Mouse (Mus musculus): ENCODE data around the gene Plcl2. TPM values are rescaled to one million over a fixed set of nuclear protein-coding genes. Genes with fewer than 3 reads are reported as not detected.
"Not testable (repeated sequence)": the region's sequence is repeated elsewhere in the genome, so short reads cannot be mapped to it uniquely, and the experiment has no call there.

Plcl2 gene
- polyA plus RNA-seq, 1 experiment from 2014 or later, result 6.7 TPM

- no peak overlapping the region for H3K9ac ChIP-seq (ENCODE audit: low read length)
- no peak overlapping the region for H3K4me3 ChIP-seq (ENCODE audit: low read depth, low read length)
- H3K4me2 ChIP-seq (ENCODE audit: low read length), result no peak overlapping the region
- DNase-seq (ENCODE audit: low spot score), result no peak
- H3K9me3 ChIP-seq (ENCODE audit: control insufficient read depth, low read length), result no peaks in the 10 kb centered on the region
- 75% methylated on average over 4 of the region's 4 CpGs for WGBS
- H3K4me1 ChIP-seq (replicated peaks; ENCODE audit: control insufficient read depth, insufficient read depth, low read length), result 0 out of 2 replicates have a peak, but pooled peaks cover 3% of the 10 kb centered on the region
- no peaks in the 10 kb centered on the region for H3K27me3 ChIP-seq (replicated peaks; ENCODE audit: control insufficient read depth, insufficient read depth, low read length)
- H3K27ac ChIP-seq (ENCODE audit: low read depth), result no peak overlapping the region
- H3K36me3 ChIP-seq (ENCODE audit: control insufficient read depth, insufficient read depth, low read length), result no peaks in the 10 kb centered on the region
- no peak for ATAC-seq (replicated peaks; ENCODE audit: low FRiP score, low TSS enrichment, low read depth)
These were observed 6.7 kb downstream of the Plcl2 start for GRCm38 (mm10) chr17:50515926-50516325.

- DNase-seq (ENCODE audit: low spot score), result no peak
- Histone ChIP-seq H3K27ac (ENCODE audit: low read depth) (no peak overlapping the region), H3K36me3 (ENCODE audit: control insufficient read depth, insufficient read depth, low read length) (no peaks in the 10 kb centered on the region), H3K4me3 (ENCODE audit: low read depth, low read length) (no peak overlapping the region), H3K9me3 (ENCODE audit: control insufficient read depth, low read length) (no peaks in the 10 kb centered on the region), H3K4me2 (ENCODE audit: low read length) (no peak overlapping the region), H3K27me3 (replicated peaks; ENCODE audit: control insufficient read depth, insufficient read depth, low read length) (no peaks in the 10 kb centered on the region), H3K4me1 (replicated peaks; ENCODE audit: control insufficient read depth, insufficient read depth, low read length) (0 out of 2 replicates have a peak, but pooled peaks cover 3% of the 10 kb centered on the region), H3K9ac (ENCODE audit: low read length) (no peak overlapping the region)
- ATAC-seq (replicated peaks; ENCODE audit: low FRiP score, low TSS enrichment, low read depth), result no peak
- WGBS, result 72% methylated on average over 6 of the region's 6 CpGs
These were observed 8.7 kb downstream of the Plcl2 start for GRCm38 (mm10) chr17:50517781-50518415.

- no peak overlapping the region for H3K27ac ChIP-seq (ENCODE audit: low read depth)
- no peaks in the 10 kb centered on the region for H3K27me3 ChIP-seq (replicated peaks; ENCODE audit: control insufficient read depth, insufficient read depth, low read length)
- 78% methylated on average over 5 of the region's 5 CpGs for WGBS
- ATAC-seq (replicated peaks; ENCODE audit: low FRiP score, low TSS enrichment, low read depth) (no peak), DNase-seq (ENCODE audit: low spot score) (no peak)
- H3K36me3 ChIP-seq (ENCODE audit: control insufficient read depth, insufficient read depth, low read length), result no peaks in the 10 kb centered on the region
- no peak overlapping the region for H3K4me3 ChIP-seq (ENCODE audit: low read depth, low read length)
- 0 out of 2 replicates have a peak, but pooled peaks cover 3% of the 10 kb centered on the region for H3K4me1 ChIP-seq (replicated peaks; ENCODE audit: control insufficient read depth, insufficient read depth, low read length)
- H3K4me2 ChIP-seq (ENCODE audit: low read length), result no peak overlapping the region
- H3K9ac ChIP-seq (ENCODE audit: low read length), result no peak overlapping the region
- H3K9me3 ChIP-seq (ENCODE audit: control insufficient read depth, low read length), result no peaks in the 10 kb centered on the region
These were observed 10.4 kb downstream of the Plcl2 start for GRCm38 (mm10) chr17:50519588-50519987.

GRCm38 (mm10) chr17:50522473-50523083, 13.4 kb downstream of the Plcl2 start:
- no peaks in the 10 kb centered on the region for H3K27me3 ChIP-seq (replicated peaks; ENCODE audit: control insufficient read depth, insufficient read depth, low read length)
- no peak overlapping the region for H3K9ac ChIP-seq (ENCODE audit: low read length)
- H3K36me3 ChIP-seq (ENCODE audit: control insufficient read depth, insufficient read depth, low read length), result no peaks in the 10 kb centered on the region
- no peak overlapping the region for H3K4me3 ChIP-seq (ENCODE audit: low read depth, low read length)
- no peak overlapping the region for H3K4me2 ChIP-seq (ENCODE audit: low read length)
- H3K4me1 ChIP-seq (replicated peaks; ENCODE audit: control insufficient read depth, insufficient read depth, low read length), result 0 out of 2 replicates have a peak, but pooled peaks cover 3% of the 10 kb centered on the region
- DNase-seq (ENCODE audit: low spot score), result no peak
- H3K27ac ChIP-seq (ENCODE audit: low read depth), result no peak overlapping the region
- 84% methylated on average over 5 of the region's 5 CpGs for WGBS
- no peak for ATAC-seq (replicated peaks; ENCODE audit: low FRiP score, low TSS enrichment, low read depth)
- H3K9me3 ChIP-seq (ENCODE audit: control insufficient read depth, low read length), result no peaks in the 10 kb centered on the region

- Histone ChIP-seq H3K27me3 (replicated peaks; ENCODE audit: control insufficient read depth, insufficient read depth, low read length) (no peaks in the 10 kb centered on the region), H3K4me3 (ENCODE audit: low read depth, low read length) (no peak overlapping the region), H3K4me2 (ENCODE audit: low read length) (no peak overlapping the region), H3K9me3 (ENCODE audit: control insufficient read depth, low read length) (no peaks in the 10 kb centered on the region), H3K36me3 (ENCODE audit: control insufficient read depth, insufficient read depth, low read length) (no peaks in the 10 kb centered on the region), H3K9ac (ENCODE audit: low read length) (no peak overlapping the region), H3K4me1 (replicated peaks; ENCODE audit: control insufficient read depth, insufficient read depth, low read length) (no peaks in the 10 kb centered on the region; the same call in 1 of the 2 replicates), H3K27ac (ENCODE audit: low read depth) (no peak overlapping the region)
- ATAC-seq (replicated peaks; ENCODE audit: low FRiP score, low TSS enrichment, low read depth) (no peak), DNase-seq (ENCODE audit: low spot score) (no peak)
- 86% methylated on average over 6 of the region's 6 CpGs for WGBS
These were observed 15.8 kb downstream of the Plcl2 start for GRCm38 (mm10) chr17:50524970-50525369.

- Histone ChIP-seq H3K27me3 (replicated peaks; ENCODE audit: control insufficient read depth, insufficient read depth, low read length) (no peaks in the 10 kb centered on the region), H3K4me3 (ENCODE audit: low read depth, low read length) (no peak overlapping the region), H3K4me1 (replicated peaks; ENCODE audit: control insufficient read depth, insufficient read depth, low read length) (no peaks in the 10 kb centered on the region; the same call in 1 of the 2 replicates), H3K9ac (ENCODE audit: low read length) (no peak overlapping the region), H3K36me3 (ENCODE audit: control insufficient read depth, insufficient read depth, low read length) (no peaks in the 10 kb centered on the region), H3K4me2 (ENCODE audit: low read length) (no peak overlapping the region), H3K27ac (ENCODE audit: low read depth) (no peak overlapping the region), H3K9me3 (ENCODE audit: control insufficient read depth, low read length) (no peaks in the 10 kb centered on the region)
- WGBS, result 62% methylated on average over 2 of the region's 2 CpGs
- DNase-seq (ENCODE audit: low spot score) (no peak), ATAC-seq (replicated peaks; ENCODE audit: low FRiP score, low TSS enrichment, low read depth) (no peak)
These were observed 16.6 kb downstream of the Plcl2 start for GRCm38 (mm10) chr17:50525821-50526220.

GRCm38 (mm10) chr17:50530089-50530488, 20.9 kb downstream of the Plcl2 start:
- no peak overlapping the region for H3K9ac ChIP-seq (ENCODE audit: low read length)
- H3K27me3 ChIP-seq (replicated peaks; ENCODE audit: control insufficient read depth, insufficient read depth, low read length), result no peaks in the 10 kb centered on the region
- no peaks in the 10 kb centered on the region for H3K36me3 ChIP-seq (ENCODE audit: control insufficient read depth, insufficient read depth, low read length)
- no peak overlapping the region for H3K4me2 ChIP-seq (ENCODE audit: low read length)
- 91% methylated on average over 8 of the region's 8 CpGs for WGBS
- DNase-seq (ENCODE audit: low spot score) (no peak), ATAC-seq (replicated peaks; ENCODE audit: low FRiP score, low TSS enrichment, low read depth) (no peak)
- no peaks in the 10 kb centered on the region for H3K9me3 ChIP-seq (ENCODE audit: control insufficient read depth, low read length)
- no peaks in the 10 kb centered on the region; the same call in 1 of the 2 replicates for H3K4me1 ChIP-seq (replicated peaks; ENCODE audit: control insufficient read depth, insufficient read depth, low read length)
- H3K27ac ChIP-seq (ENCODE audit: low read depth), result no peak overlapping the region
- H3K4me3 ChIP-seq (ENCODE audit: low read depth, low read length), result no peak overlapping the region

- not testable (repeated sequence) for ATAC-seq (replicated peaks; ENCODE audit: low FRiP score, low TSS enrichment, low read depth); DNase-seq (ENCODE audit: low spot score); H3K9me3 ChIP-seq (ENCODE audit: control insufficient read depth, low read length); H3K4me1 ChIP-seq (replicated peaks; ENCODE audit: control insufficient read depth, insufficient read depth, low read length); H3K27ac ChIP-seq (ENCODE audit: low read depth); H3K36me3 ChIP-seq (ENCODE audit: control insufficient read depth, insufficient read depth, low read length); H3K4me3 ChIP-seq (ENCODE audit: low read depth, low read length); H3K4me2 ChIP-seq (ENCODE audit: low read length); H3K9ac ChIP-seq (ENCODE audit: low read length); H3K27me3 ChIP-seq (replicated peaks; ENCODE audit: control insufficient read depth, insufficient read depth, low read length)
- WGBS, result 98% methylated on average over 2 of the region's 2 CpGs
These were observed 25.7 kb downstream of the Plcl2 start for GRCm38 (mm10) chr17:50534889-50535288.
